Mouse (Mus musculus) ES-CJ7 (cell line): ENCODE measurements around the gene Olfr154.
"Not testable (repeated sequence)": the region's sequence is repeated elsewhere in the genome, so short reads cannot be mapped to it uniquely, and the experiment has no call there.

Experiments
- DNase-seq: peaks from one replicate; pipeline ENCODE4 v3.0.0; 2011; ENCODE audit warnings: low read depth, low spot score

Gene Olfr154

DNA sequence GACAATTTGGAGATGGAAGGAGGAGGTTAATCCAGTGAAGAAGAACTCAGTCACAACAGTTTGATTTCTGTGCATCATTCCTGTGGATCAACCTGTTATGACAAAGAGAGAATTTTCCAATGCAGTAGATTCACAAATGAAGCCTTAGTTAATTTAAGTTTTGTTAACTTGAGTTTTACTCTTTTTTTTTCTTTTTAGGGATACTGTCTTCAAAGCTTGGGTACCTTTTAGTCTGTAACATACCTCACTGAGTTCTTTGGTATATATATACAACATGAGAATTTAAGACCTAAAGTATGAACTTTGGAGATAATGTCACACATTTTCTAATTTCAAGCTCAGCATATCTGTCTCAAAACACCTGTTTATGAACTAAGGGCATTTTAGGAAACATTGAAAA, at the start of gene Olfr154:
Gene Olfr154 (minus strand): TSS at position 101 of the 400 bp plus-strand sequence.
- not testable (repeated sequence) for DNase-seq

DNA sequence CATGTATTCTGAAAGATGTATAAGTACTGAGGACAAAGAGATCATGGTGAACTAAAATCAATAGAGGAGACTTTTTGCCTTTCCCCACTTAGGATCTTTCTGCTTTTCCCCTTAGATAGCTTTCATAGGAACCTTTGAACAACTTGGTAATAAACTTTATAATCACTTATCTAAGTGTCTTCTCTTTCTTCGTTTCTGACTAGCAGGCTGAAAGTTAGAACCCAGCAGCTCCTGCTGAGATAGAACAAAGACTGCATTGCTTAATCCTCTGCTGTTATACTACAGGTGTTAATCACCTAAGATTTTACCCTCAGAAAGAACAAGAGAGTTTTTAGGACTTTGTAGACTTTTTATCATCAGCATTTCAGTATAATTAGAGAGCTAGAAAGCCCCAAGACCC, 46.9 kb upstream of the Olfr154 start:
- no peak for DNase-seq

- not testable (repeated sequence) for DNase-seq
These were observed 46.4 kb upstream of the Olfr154 start for GRCm38 (mm10) chr2:85710680-85711079.

GRCm38 (mm10) chr2:85689131-85689530, 24.9 kb upstream of the Olfr154 start, which contains the start of gene Olfr1008:
Gene Olfr1008, plus strand, starts transcription at chr2:85689431.
- no peak for DNase-seq

GRCm38 (mm10) chr2:85678667-85679066, 14.4 kb upstream of the Olfr154 start, which contains the start of gene Olfr1006:
Gene Olfr1006, minus strand, starts transcription at chr2:85678767.
- no peak for DNase-seq

DNA sequence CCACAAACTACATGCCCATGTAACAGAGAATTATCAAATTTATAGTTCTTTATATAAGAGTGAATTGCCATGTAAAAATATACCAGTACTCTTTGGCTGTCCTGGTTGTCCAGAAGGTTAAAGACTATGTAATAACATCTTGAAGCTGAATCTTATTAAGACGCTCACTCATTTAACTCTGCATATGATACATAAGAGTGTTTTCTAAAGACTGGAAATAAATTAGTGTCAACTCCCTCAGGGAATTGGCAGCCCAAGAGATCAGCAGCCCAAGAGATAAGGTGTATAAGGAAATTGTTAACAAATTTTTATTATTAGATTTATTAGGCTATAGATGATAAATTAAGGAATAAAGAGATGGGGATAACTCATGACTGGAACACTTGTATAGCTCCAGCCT, 13.7 kb downstream of the Olfr154 start, which contains the start of gene Olfr1002:
Gene Olfr1002 (minus strand): TSS at position 101 of the 400 bp plus-strand sequence.
- DNase-seq: no peak
